Mouse (Mus musculus): ENCODE data around the gene Chpt1.
A peak's percentile ranks its signal among the peaks of the same experiment; 100 is the strongest.
"Not testable (repeated sequence)": the region's sequence is repeated elsewhere in the genome, so short reads cannot be mapped to it uniquely, and the experiment has no call there.

Gene Chpt1

DNA sequence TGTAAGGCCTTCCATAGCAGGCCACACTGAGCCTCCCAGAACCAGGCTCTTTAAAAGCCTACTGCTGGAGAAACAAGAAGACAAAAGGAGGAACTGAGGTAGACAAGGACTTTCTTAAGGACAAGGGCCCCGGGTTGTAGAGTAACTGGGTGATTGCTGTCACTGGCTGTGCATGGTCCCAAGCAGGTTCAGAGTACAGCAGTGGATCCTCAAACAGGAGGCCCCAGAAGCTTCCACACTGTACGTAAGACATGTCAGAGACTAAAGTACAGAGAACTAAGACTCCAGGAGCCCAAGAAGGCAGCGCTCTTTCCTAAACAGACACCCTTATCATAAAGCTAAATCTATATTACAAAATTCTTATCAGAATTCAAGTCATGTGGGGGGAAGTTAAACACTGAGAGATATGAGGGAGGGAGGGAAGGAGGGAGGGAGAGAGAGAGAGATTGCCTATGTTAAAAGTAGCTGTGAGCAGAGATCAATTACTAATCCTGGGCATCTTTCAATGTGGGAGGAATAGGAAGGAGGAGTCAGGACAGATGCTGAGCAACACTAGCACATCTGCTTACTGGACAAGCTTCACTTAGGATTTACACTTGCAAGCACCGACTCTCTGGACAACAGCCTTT, 8.8 kb downstream of the Chpt1 start:
- no peak for DNase-seq (ENCODE audit: inconsistent ontology term)

DNA sequence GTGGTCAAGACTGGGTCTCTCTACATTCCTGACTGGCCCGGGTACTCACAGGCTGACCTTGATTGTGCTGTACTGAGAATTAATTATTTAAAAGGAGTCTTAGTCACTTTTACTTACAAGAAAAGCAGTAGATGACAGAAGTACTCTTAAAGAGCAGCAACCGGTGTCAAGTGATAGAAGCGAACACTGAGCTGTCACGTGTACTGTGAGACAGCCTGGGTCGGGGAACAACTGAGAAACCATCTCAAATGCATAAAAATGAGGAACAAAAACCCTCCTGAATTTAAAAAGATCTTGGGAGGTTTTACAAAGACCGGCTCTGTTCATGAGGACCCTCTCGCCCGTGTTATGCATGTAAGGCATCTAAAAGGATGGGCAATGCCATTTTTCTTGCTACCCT, 11.2 kb downstream of the Chpt1 start:
- DNase-seq (ENCODE audit: inconsistent ontology term): no peak

DNA sequence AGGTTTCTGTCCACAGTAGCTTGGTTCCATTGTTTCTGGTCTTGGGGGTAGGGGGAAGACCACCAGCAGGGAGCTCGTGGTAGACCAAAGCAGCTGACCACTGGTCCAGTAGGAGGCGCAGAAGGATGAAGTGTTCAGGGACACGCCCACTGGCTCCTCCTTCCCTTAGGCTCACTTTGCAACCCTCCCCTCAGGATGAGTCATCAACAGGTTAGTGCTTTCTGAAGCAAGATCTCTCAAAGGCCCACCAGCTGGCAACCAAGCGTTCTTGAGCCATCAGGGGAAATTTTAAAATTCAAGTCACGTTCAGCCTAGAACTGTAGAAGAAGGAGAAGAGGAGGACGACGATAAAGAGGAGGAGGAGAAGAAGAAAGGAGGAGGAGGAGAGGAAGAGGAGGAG, 12.2 kb downstream of the Chpt1 start:
- DNase-seq (ENCODE audit: inconsistent ontology term): no peak

DNA sequence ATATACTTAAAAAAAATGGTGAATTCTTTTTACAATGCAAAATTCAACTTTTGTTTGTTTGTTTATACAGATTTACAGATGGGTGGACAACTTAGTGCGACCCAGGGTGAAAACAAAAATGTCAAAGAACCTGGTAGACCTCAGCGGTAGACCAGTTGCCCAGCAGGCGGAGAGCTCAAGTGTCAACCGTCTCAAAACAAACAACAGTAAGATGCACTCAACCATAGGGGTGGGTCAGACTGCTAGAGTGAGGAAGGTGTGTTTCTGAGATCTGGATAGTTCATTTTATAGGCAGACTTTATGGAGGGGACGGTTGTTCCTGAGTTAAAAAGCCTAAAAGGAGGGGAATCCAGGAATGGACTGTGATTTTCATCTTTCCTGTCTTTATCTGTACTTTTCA, 15.2 kb downstream of the Chpt1 start:
- DNase-seq (ENCODE audit: inconsistent ontology term): no peak

DNA sequence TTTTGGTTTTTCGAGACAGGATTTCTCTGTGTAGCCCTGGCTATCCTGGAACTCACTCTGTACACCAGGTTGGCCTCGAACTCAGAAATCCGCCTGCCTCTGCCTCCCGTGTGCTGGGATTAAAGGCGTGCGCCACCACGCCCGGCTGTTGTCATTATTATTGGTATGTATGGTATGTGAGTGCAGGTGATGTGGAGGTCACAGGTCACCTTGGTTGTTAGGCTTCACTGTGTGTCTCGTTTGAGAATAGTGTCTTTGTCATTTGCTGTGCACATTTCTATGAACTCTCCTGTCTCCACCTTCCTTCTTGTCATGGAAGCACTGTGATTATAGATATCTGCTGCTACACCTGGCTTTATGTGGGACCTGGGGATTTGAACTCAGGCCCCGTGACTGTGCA, 21.0 kb downstream of the Chpt1 start:
- not testable (repeated sequence) for DNase-seq (ENCODE audit: inconsistent ontology term)

DNA sequence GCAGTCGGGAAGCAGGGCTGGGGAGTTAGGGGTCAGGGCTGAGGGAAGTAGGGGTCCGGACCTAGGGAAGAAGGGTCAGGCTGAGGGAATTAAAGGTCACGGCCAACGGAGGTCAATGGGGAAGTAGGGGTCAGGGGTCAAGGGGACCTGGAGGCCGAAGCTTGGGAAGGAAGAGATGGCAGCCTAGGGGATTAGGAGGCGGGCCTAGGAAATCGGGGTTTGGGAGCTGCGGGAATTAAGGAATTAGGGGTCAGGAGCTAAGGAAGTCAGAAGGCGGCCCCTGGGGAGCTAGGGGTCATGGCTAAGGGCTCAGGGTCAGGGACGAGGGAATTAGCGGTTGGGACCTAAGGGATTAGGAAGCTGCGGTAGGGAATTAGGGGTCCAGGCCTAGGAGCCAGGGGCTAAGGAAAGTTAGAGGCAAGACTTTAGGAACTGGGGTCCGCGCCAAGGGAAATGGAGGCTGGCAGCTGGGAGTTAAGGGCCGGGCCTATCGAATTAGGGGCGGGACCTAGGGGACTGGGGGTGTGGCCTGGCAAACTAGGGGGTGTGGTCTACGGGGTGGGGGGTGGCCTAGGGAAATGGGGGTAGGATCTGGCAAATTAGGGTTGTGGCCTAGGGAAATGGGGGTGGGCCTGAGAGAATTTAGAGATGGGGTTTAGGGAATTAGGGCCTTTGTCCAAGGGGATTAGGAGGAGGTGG, 43.6 kb downstream of the Chpt1 start:
- DNase-seq (ENCODE audit: inconsistent ontology term): no peak

DNA sequence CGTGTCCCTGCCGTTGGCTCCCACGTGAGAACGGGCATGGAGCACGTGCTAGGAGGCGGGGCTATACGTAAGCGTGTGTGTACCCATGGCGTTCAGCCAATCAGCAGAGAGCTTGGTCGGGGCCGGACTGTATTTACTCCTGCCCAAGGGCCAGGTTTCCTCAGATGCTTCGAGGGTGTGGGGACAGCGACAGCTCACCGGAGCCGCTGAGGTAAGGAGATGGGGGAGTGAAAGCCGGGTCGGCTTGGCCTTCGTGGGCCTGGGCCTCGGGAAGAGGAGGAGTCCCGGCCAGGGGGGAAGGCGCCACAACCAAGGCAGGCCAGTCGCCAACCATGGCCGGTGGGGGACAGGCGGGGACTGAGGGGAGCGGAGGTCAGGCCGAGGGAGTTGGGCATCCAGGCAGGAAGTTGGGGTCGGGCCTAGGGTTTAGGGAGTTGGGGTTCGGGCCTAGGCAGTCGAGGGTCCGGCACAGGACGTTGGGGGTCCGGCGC, 44.3 kb downstream of the Chpt1 start, which contains the start of gene Sycp3:
Gene Sycp3 (plus strand): TSS at position 68 of the 491 bp plus-strand sequence.
- DNase-seq (ENCODE audit: inconsistent ontology term): no peak

DNA sequence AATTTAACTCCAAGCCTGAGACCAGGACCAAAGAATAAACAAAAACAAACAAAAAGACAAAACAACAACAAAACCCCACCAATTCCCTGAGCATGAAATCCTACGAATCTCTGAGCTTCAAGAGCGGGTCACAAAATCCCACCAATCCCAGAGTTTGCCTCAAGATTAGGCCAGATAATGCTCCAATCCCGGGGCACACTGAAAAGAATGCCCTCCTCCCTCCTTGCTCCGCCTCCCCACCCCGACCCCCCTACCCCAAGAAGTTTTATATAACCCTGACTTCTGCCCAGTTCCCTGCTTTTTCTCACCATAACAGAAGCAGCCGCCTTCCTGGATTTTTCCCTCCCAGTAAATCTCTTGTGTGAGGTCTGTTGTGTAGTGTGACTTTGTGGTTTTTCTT, 46.1 kb downstream of the Chpt1 start:
- no peak for DNase-seq (ENCODE audit: inconsistent ontology term)

DNA sequence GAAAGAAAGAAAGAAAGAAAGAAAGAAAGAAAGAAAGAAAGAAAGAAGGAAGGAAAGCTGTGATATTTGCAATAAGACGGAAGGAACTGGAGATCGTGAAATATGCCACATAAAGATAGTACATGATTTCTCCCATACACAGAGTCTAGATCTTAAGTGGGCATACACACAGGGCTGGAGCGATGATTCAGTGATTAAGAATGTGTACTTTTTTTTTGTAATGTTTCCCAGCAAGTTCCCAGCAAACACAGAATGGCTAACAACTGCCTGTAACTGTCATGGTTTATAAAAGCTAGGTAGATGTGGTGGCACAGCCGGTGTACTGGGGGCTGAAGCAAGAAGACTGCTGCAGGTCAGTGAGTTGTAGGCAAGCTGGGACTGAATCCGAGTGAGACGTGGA, 51.9 kb downstream of the Chpt1 start:
- peak; percentile 44 for DNase-seq (ENCODE audit: inconsistent ontology term)

DNA sequence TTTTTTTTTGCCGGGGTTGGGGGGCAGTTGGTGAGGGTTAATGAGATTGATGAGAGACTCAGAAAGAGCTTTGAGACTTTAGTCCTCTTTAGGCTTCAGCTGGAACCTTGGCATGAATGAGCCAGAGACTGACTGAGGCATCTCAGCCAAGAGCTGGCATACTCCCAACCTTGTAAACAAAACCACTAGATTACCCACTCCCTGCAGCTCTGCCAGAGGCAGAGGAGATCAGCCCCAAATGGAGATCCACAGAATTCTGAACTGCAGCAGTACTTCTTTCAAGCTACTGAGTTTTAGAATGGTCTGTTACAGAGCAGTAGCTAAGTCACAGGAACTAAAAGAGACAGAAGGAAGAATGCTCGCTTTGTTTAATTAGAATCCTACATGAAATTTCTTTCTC, 52.7 kb downstream of the Chpt1 start:
- peak; percentile 72 for DNase-seq (ENCODE audit: inconsistent ontology term)

DNA sequence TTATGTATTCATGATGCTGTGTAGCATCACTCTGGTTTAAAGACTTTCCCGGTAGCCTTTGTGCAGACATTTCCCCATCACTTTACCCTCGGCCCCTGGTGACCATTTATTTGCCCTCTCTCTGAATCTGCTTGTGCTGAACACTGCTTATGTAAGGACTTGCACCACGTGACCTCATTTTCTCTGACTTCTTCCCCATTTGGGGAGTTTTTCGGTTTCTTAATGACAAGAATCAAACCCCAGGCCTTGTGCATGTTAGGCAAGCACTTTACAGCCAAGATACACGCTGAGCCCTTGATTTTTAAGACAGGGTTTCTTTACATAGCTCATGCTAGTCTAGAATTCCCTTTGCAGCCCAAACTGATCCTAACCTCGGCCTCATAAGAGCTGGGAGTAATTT, 62.6 kb downstream of the Chpt1 start:
- DNase-seq (ENCODE audit: inconsistent ontology term): no peak

DNA sequence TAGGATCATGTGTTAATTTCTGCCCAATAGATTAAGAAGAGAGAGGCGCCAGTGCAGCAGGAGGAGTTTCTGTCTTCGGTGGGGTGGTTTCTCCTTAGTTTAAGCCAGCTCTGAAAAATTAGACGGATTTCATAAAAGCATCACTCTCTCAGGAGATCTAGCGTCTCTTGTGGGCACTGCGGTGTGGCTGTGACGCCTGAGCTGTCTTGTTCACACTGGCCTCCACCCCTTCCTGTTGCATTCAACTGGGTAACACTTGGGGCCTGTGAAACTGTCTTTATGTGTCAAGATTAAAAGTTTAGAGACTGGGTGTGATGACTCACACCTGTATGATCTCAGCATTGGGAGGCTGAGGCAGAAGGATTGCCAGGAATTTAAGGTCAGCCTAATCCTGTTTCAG, 75.9 kb downstream of the Chpt1 start:
- DNase-seq (ENCODE audit: inconsistent ontology term): no peak

DNA sequence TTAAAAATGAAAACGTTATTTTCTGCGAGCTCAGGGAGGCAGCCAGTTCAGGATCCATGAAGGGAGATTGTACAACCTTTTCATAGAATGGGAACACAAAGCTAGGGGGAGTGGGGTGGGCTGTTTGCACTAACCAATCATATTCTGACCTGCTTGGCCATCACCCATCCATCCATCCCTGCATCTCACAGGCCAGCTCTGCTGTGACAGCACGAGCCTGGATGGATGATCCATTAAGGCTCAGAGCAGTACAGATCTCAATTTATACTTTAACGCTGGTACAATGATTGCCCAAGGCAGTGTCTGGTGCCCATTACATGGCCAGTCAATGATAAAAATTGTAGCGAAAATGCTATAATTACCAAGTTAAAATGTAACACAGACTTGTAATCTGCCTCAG, 77.0 kb downstream of the Chpt1 start:
- DNase-seq (ENCODE audit: inconsistent ontology term): no peak

DNA sequence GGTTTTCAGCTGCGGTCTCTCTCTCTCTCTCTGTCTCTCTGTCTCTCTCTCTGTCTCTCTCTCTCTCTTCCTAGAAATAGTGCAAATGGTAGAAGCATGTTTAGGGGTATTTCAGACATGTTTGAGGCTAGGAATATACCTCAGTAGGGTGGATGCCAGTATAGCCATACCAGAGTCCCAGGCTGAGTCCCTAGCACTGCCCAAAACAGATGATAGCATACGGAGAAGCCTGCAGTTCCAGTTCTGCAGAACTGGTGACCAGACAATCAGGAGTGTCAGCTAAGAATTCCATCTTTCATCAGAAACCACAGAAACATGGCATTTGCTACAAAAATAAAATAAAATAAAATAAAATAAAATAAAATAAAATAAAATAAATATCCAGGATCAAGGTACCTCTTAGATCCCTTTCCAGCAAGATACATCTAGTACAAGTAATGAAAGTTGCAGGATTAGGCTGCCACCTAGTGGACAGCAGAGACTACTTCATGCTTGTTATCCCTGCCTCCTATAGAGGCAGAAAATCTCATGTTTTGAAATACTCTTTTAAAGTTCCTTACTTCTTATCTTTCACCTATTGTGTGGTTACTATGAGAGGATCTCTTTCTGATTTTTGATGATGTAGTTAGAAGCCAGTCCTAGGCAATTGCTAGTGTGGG, 77.6 kb downstream of the Chpt1 start:
- peak; percentile 57 for DNase-seq (ENCODE audit: inconsistent ontology term)

DNA sequence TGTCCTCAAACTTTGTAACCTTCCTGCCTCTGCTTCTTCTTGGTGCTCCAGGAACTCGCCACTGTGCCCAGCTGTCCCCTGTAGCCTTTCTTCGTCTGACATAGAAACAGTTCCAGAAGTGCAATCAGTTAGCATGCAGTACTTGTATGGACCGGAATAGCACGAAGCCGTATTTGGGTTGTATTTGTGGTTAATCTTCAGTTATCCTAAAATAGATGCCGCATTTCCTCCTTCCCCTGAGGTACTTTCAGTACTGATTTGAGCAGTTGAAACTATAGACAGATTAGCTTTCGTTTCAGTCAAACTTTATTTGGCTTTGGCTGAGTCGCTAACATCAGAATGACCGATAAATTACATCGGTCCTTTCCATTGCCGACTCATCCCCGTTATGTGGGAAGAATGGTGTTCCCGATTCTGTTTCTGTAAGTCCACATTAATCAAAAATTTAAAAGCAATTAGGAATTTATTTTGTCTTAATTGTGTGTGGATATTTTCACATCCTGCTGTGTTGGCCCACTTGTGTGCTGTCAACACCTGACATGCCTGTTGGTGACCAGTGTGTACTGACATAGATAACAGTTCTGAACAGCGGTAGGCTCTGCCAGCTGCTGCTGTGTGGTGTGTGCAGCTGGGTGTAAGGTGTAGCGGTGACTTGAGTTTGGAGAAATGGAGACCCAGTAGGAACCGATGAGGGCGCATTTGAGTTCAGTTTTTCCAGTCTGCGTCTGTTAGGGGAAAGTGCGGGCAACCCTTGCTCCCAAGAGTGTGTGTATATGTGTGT, 83.0 kb downstream of the Chpt1 start:
- DNase-seq (ENCODE audit: inconsistent ontology term): no peak

DNA sequence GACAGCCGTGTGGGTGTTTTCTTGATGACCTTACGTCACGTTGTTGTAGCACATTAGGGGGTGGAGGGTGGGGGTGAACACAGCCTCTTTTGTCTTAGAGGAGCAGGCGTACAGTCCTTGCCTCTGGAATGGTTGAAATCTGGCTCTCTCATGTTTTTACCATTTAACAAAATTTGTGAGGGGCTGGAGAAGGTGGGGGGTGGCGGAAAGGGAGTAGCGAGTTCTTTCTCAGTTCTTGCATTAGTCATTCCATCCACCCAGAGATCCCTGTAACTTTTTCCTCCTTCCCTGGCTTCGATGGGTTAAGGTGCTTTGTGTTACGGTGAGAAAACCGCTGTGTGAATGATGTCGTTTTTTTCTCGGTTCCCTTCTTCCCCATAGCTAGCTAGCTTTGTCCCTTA, 83.7 kb downstream of the Chpt1 start:
- peak; percentile 22 for DNase-seq (ENCODE audit: inconsistent ontology term)

DNA sequence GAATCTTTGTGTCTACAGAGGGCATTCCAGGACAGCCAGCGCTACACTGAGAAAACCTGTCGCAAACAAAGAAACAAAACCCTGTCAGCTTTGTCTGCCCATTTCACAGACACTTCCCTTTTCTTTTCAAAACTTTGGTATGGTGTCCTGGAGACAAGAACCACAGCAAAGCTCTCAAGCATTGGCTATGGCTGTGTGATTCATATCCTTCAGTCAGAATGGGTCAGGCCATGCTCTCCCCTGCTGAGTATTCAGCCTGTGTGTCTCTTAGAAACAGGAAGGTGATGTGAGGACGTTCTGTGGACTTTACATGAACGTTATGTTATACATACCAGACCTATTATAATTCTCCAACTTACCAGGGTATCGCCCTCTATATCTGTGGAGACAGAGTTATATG, 86.2 kb downstream of the Chpt1 start:
- no peak for DNase-seq (ENCODE audit: inconsistent ontology term)

DNA sequence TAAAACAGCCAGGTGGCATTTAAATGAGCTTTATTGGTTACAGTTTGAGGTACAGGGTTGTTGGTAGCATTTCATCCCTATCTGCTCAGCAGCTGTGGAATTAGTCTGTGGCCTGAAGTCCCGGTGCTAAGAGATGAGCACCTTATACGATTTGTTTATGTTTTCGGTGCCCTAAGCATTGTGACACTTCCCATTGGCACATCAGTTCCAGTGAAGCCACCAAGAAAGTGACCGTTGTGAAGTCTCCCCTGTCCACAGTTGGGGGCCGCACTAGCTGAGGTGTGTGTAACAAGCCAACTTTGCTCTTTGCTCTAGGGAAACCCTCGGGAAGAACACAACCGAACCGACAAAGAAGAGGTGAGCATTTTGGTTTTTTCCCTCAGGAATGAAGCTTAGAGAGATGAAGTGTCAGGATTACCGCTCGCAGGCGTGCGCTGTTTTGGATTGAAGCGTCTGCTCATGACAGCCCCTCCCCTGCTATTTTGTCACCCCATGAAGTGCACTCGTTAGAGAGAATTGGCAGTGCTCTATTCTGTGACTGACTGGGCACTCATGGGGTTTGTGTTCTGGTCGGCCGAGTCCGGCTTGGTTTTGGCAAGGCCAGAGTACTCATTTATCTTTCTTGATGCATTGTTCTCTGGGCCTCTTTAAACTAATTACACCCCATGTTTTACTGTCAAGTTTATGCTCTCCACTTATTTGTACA, 91.4 kb downstream of the Chpt1 start:
- peak; percentile 28 for DNase-seq (ENCODE audit: inconsistent ontology term)

DNA sequence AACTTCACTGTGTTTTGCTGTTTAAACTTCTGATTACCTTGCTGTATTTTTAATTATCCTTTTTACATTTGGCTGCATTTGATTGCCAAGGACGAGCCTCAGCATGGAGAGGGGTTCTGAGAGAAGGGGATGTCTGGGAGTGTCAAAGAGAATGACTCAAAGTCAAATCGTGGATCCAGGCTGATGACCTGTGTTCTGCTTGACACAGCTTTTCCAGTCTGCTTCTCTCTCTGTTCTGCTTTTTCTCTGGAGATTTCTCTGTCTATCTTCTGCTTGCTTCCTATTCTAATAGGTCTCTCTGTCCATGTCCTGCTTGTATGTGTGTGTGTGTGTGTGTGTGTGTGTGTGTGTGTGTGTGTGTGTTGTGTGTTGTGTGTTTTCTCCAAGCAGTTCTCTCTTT, 94.1 kb downstream of the Chpt1 start:
- no peak for DNase-seq (ENCODE audit: inconsistent ontology term)

DNA sequence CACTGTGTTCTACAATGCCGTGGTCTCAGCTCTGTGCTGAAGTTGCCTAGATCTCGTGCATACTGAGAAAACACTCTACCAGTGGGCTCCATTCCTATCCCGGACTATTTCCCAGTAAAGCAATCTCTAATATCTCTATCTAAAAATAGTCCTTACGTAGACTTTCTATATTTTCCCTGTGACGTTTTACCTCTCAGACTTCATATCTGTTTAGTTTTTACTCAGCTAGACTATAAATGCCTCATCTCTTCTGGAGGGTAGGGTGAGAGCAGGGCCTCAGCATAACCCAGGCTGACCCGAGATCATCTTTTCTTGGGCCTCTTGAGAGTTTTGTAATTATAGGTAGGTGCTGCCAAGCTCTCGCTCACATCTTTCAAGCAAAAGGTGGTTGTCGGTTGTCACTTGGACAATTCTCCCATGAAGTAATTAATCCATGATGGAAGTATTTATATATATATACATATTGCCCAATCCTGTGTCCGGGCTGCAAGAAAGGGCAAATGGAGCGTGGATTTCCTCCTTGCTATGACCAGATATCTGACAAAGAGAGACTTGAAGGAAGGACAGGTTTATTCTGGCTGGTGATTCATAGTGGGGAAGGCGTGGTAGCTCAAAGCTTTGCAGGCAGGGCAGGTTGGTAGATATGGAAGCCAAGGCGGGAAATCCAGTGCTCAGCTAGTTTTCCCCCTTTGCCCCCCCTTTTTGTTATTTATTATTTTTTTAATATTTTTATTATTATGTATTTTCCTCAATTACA, 95.8 kb downstream of the Chpt1 start:
- no peak for DNase-seq (ENCODE audit: inconsistent ontology term)

DNA sequence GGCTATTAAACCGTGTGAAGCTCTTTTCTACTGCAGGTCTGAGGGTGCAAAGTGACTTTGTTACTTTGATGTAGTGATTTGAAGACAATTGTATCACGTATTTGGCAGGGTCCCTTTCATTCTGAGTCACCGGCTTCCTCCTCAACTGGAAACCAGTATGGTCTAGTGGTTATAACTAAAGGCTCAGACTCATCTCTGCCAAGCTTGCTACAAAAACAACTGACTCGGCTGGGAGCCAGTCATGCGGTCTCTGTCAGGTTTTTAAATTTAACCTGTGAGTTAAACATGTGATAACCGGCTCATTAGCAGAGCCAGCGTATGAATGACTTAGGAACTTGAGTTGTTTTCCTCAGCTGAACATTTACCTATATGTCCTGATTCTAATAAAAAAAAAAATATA, 98.1 kb downstream of the Chpt1 start:
- no peak for DNase-seq (ENCODE audit: inconsistent ontology term)
